27 mouse cellular contexts compared by ENCODE assay signal in the genomic region with DNA sequence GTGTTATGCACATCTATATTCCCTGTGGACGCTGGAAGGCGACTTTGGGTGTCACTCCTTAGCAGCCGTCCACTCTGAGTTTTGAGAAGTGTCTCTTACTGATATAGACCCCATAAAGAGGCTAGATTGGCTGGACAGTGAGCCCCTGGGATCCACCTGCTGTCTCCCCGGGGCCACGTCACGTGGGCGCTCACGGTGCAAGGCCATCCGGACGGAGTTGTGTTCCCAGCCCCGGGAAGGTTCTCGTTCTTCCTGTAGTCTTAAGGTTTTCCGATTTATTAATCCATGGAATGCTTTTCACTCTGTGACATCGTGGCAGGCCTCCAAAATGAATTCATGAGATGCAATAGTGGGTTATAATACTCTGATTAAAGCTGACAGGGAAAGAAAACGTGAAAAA.
DNase-seq lines count a peak whose midpoint lies in the region; ATAC-seq and TF ChIP-seq lines count a peak whose summit lies in the region.
"Had no signal": no experiment of that assay in that cellular context is flagged by ENCODE, and none has a peak within 500 bp of the region (broad histone marks: within the 10 kb centered on the region; RNA-seq: fewer than 3 reads in every experiment).

No protein-coding gene starts in this region.

- ATAC-seq in kidney, postnatal 0 days (replicated peaks; ENCODE audit: low FRiP score, low read depth), result no peak
- no peak for ATAC-seq in liver, embryonic 11.5 days (replicated peaks; ENCODE audit: low FRiP score)
- no peak for ATAC-seq in liver, embryonic 12.5 days
- ATAC-seq: activated CD4-positive, CD25-positive, alpha-beta regulatory T cell, adult 4 months; forebrain, embryonic 15.5 days had no signal

- H3K36me3 ChIP-seq in testis, adult 2 months (ENCODE audit: control insufficient read depth, insufficient read depth, low read length), result no peaks in the 10 kb centered on the region
- no peaks in the 10 kb centered on the region for H3K36me3 ChIP-seq in kidney, postnatal 0 days (ENCODE audit: insufficient read depth, low read length)
- H3K36me3 ChIP-seq in liver, embryonic 11.5 days (ENCODE audit: control insufficient read depth, insufficient read depth, low read length), result no peaks in the 10 kb centered on the region
- H3K36me3 ChIP-seq in liver, embryonic 12.5 days, result no peaks in the 10 kb centered on the region
- H3K36me3 ChIP-seq: embryonic facial prominence, embryonic 10.5 days; embryonic facial prominence, embryonic 13.5 days; forebrain, embryonic 12.5 days; forebrain, embryonic 15.5 days; heart, embryonic 10.5 days; heart, embryonic 13.5 days had no signal

- H3K4me2 ChIP-seq in kidney, postnatal 0 days (ENCODE audit: low read length), result no peak overlapping the region
- H3K4me2 ChIP-seq in liver, embryonic 11.5 days, result no peak overlapping the region
- H3K4me2 ChIP-seq in liver, embryonic 12.5 days, result no peak overlapping the region
- H3K4me2 ChIP-seq: embryonic facial prominence, embryonic 13.5 days; forebrain, embryonic 12.5 days; forebrain, embryonic 15.5 days; heart, embryonic 13.5 days had no signal

- TF ChIP-seq POLR2A in testis, adult 2 months (IDR thresholded peaks at IDR 0.05; ENCODE audit: control insufficient read depth, low read depth, low read length), result no peak

- no peak for TF ChIP-seq CTCF in testis, adult 2 months (IDR thresholded peaks at IDR 0.05; ENCODE audit: control insufficient read depth, insufficient read depth, insufficient replicate concordance, low read depth, low read length)
- no peak for TF ChIP-seq CTCF in kidney, postnatal 0 days (IDR thresholded peaks at IDR 0.05; ENCODE audit: low read depth)

- no peaks in the 10 kb centered on the region for H3K9me3 ChIP-seq in kidney, postnatal 0 days (replicated peaks; ENCODE audit: low read length)
- H3K9me3 ChIP-seq in liver, embryonic 11.5 days (ENCODE audit: control insufficient read depth, low read length), result no peaks in the 10 kb centered on the region
- no peaks in the 10 kb centered on the region for H3K9me3 ChIP-seq in liver, embryonic 12.5 days (replicated peaks)
- H3K9me3 ChIP-seq: embryonic facial prominence, embryonic 10.5 days; embryonic facial prominence, embryonic 13.5 days; forebrain, embryonic 12.5 days; forebrain, embryonic 15.5 days; heart, embryonic 10.5 days; heart, embryonic 13.5 days had no signal

- peak; percentile 15 for DNase-seq in kidney, adult 11 months
- no peak for DNase-seq in kidney, postnatal 10 days
- no peak for DNase-seq in testis, postnatal 14 days (ENCODE audit: low spot score)
- no peak for DNase-seq in kidney, postnatal 0 days (ENCODE audit: low spot score)
- DNase-seq in liver, embryonic 11.5 days (ENCODE audit: low spot score), result no peak
- DNase-seq in heart, adult 11 months, result no peak
- DNase-seq: adrenal gland, adult 8-10 months; adrenal gland, postnatal 25 days; cerebellum, adult 11-12 months; cerebellum, adult 8-10 months; cerebellum, postnatal 10 days; cerebellum, postnatal 36 days; embryo, embryonic 11 days; gastrocnemius, postnatal 25 days; heart, adult 2 months; heart, postnatal 14 days; heart, postnatal 4 days had no signal

- H3K27me3 ChIP-seq in testis, adult 2 months (ENCODE audit: control insufficient read depth, insufficient read depth, low read length), result no peaks in the 10 kb centered on the region
- no peaks in the 10 kb centered on the region for H3K27me3 ChIP-seq in kidney, postnatal 0 days (ENCODE audit: insufficient read depth, low read length)
- no peaks in the 10 kb centered on the region for H3K27me3 ChIP-seq in liver, embryonic 11.5 days (replicated peaks; ENCODE audit: control insufficient read depth, insufficient read depth, low read length)
- no peaks in the 10 kb centered on the region; the same call in 1 of the 2 replicates for H3K27me3 ChIP-seq in liver, embryonic 12.5 days (replicated peaks)
- H3K27me3 ChIP-seq: embryonic facial prominence, embryonic 13.5 days; forebrain, embryonic 12.5 days; forebrain, embryonic 15.5 days; heart, embryonic 13.5 days had no signal

- H3K4me3 ChIP-seq in testis, adult 2 months (ENCODE audit: control insufficient read depth, low read depth, low read length), result peak overlapping the region; percentile 15; the same call in 1 of the 2 replicates
- no peak overlapping the region for H3K4me3 ChIP-seq in kidney, postnatal 0 days (replicated peaks; ENCODE audit: low read depth, low read length)
- H3K4me3 ChIP-seq in liver, embryonic 11.5 days (ENCODE audit: low read depth, low read length), result no peak overlapping the region
- H3K4me3 ChIP-seq in liver, embryonic 12.5 days, result no peak overlapping the region
- H3K4me3 ChIP-seq: embryonic facial prominence, embryonic 10.5 days; embryonic facial prominence, embryonic 13.5 days; erythroblast, embryonic 14.5 days; forebrain, embryonic 12.5 days; forebrain, embryonic 15.5 days; heart, adult 2 months; heart, embryonic 10.5 days; heart, embryonic 13.5 days had no signal

- peaks cover 5% of the 10 kb centered on the region for H3K4me1 ChIP-seq in testis, adult 2 months (ENCODE audit: control insufficient read depth, insufficient read depth, low read length)
- no peaks in the 10 kb centered on the region for H3K4me1 ChIP-seq in kidney, postnatal 0 days (replicated peaks; ENCODE audit: insufficient read depth, low read length)
- no peaks in the 10 kb centered on the region for H3K4me1 ChIP-seq in liver, embryonic 11.5 days (replicated peaks; ENCODE audit: control insufficient read depth, insufficient read depth, low read length)
- no peaks in the 10 kb centered on the region for H3K4me1 ChIP-seq in liver, embryonic 12.5 days
- H3K4me1 ChIP-seq: embryonic facial prominence, embryonic 10.5 days; embryonic facial prominence, embryonic 13.5 days; forebrain, embryonic 12.5 days; forebrain, embryonic 15.5 days; heart, embryonic 10.5 days; heart, embryonic 13.5 days had no signal

- H3K27ac ChIP-seq in testis, adult 2 months (ENCODE audit: control insufficient read depth, insufficient read depth, low read depth, low read length), result no peak overlapping the region
- H3K27ac ChIP-seq in kidney, postnatal 0 days, result peak overlapping the region; percentile 51
- no peak overlapping the region for H3K27ac ChIP-seq in liver, embryonic 11.5 days (ENCODE audit: low read depth, low read length)
- no peak overlapping the region for H3K27ac ChIP-seq in liver, embryonic 12.5 days
- H3K27ac ChIP-seq: embryonic facial prominence, embryonic 10.5 days; embryonic facial prominence, embryonic 13.5 days; forebrain, embryonic 12.5 days; forebrain, embryonic 15.5 days; heart, adult 2 months; heart, embryonic 10.5 days; heart, embryonic 13.5 days had no signal

- 83% methylated on average over 15 of the region's 15 CpGs for WGBS in kidney, postnatal 0 days
- WGBS in liver, embryonic 11.5 days, result 92% methylated on average over 15 of the region's 15 CpGs
- 80% methylated on average over 15 of the region's 15 CpGs for WGBS in liver, embryonic 12.5 days (ENCODE audit: insufficient replicate concordance)

- no peak overlapping the region for H3K9ac ChIP-seq in kidney, postnatal 0 days (ENCODE audit: low read depth, low read length)
- no peak overlapping the region for H3K9ac ChIP-seq in liver, embryonic 11.5 days (ENCODE audit: low read depth, low read length)
- no peak overlapping the region for H3K9ac ChIP-seq in liver, embryonic 12.5 days
- H3K9ac ChIP-seq: embryonic facial prominence, embryonic 13.5 days; forebrain, embryonic 12.5 days; forebrain, embryonic 15.5 days; heart, embryonic 13.5 days had no signal
